Mouse (Mus musculus) left cerebral cortex, postnatal 10 days (tissue): ENCODE measurements at regions not wholly inside any gene's neighbourhood (a gene's known extent, or its start where the extent isn't known, plus 50 kb on each side); places are given as distances from the start of the nearest gene placed in this dataset.
"Not testable (repeated sequence)": the region's sequence is repeated elsewhere in the genome, so short reads cannot be mapped to it uniquely, and the experiment has no call there.

Experiments used
- DNase-seq, 2 experiments: peaks; one replicate each; pipeline ENCODE4 v3.0.0; 2021 to 2022; ENCODE audit warnings: low spot score in 2 of 2, mixed read lengths in 1 of 2; ENCODE audit errors: extremely low spot score in 1 of 2
- intact Hi-C: fragments of 180-260 bp; cut with DNase I; formaldehyde crosslinking; loops from one replicate; pipeline ENCODE4 v1.15.1; 2025

DNA sequence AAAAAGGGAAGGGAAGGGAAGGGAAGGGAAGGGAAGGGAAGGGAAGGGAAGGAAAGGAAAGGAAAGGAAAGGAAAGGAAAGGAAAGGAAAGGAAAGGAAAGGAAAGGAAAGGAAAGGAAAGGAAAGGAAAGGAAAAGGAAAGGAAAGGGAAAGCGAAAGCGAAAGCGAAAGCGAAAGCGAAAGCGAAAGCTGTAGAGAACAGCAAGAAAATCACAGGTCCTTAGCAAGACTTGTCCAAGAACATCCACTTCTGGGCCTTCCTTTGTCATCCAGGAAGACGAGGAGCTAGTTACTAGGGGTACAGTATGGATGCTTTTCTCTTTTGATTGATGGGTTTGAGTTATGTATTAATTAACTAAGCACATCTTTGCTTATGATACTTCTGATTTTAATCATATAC, 494.3 kb upstream of the Smim15 start:
- intact Hi-C loops, DNase-seq: not testable (repeated sequence)

DNA sequence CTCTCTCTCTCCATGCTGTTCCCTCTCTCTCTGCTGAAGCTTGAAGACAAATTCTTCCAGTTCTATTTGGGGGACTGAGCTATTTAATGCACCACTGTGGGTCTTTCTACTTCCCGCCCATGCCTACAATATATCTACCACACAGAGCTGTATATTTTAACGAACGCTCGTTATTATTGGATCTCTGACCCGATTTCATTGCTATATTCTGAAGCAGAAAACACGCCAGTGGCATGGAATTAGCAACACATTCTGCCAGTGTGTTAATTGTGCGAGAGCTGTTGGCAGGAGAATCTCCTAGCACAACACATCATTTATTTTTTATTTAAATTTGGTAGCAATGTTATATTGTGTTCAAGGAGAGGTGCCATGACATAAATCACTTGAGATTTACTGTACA, 497.2 kb upstream of the Smim15 start:
- DNase-seq = peak in 1 of 2 experiments; percentile 70
- intact Hi-C loops = no loop called here

DNA sequence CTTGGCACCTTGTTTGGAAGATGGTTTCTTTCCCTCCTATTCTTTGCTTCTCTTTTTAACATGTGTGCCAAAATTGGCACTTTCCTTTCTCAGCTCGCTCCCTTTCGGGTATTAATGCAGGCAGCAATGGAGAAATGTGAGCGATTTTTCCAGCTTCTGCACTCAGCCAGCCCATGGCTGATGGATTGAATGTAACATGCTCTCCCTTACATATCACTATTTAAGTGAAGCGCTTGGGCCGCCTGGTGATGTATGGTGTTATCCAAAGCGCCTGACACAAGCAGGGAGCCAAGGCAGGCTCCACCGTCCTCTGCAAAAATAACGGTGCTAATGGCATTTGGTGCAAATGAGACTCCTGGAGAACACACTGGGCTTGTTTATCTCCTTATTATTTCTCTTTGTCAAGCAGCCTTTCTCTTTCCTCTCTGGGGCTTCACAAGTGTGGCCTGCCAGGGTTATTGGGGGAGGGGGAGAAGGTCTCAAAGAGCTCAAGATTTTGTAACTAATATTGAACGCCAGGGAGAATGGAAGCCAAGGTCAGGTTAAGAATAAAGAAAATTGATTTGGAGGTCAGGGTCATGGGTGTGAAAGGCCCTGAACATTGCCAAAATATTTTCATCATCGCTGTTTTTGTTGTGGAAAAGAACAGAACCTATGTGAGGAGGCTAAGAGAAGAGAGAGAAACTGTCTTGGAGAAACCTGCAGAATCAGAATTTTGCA, 497.9 kb upstream of the Smim15 start:
- intact Hi-C loops = no loop called here
- peak in 1 of 2 experiments; percentile 17 for DNase-seq

DNA sequence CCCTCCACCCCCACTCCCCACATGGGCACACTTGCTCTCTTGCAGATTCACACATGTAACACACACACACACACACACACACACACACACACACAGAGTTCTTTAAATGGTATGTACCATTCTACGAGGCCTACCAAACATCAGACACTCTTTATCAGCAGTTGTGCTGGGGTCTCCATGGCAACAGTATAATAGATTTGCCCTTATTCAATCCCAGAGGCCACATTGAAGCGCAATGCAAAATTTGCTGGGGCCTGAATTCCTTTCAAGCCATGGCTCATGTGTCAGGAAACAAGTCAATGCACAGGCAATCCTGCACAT, 502.7 kb upstream of the Smim15 start:
- intact Hi-C loops = no loop called here

DNA sequence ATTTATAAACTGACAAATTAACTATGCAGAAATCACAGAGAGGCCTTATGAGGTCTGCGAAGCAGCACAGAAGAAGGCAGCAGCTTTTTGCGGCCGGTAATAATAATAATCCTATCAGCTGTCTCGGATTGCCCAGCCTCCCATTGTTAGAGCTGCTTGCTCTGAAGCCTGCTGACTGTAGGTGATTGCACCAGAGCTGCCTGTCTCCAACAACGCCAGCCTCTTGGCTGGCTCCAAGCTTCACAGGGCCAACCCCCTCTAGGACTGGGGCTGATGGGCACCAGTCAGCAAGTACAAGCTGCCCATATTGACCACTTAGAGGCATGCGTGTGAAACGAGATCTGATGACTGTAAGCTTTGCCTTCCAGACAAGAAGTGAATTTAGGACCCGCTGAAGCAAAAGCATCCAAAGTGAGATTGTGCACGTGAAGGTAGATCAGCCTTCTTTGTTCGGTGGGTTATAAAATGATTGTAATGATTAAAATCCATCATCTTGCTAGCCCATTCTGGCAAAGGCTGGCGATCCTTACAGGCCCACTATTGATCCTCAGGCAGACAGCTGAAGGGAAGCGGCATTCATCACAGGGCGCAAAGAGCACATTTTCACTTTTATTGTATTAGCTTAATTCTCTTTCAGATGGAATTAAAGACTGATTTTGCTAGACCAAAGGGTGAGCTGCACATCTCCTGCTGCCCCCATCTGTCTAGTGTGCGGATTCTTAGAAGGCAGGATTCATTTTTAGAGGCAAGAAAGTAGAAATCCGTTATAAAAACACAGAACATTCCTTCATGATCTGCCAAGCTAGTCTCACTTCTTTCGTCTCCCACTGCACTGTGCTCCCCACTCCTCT, 503.2 kb upstream of the Smim15 start:
- DNase-seq = no peak
- intact Hi-C loops = no loop called here

More for the DNA sequence above, 502.7 kb upstream of the Smim15 start:
- peak; percentile 30 to 36 for DNase-seq

DNA sequence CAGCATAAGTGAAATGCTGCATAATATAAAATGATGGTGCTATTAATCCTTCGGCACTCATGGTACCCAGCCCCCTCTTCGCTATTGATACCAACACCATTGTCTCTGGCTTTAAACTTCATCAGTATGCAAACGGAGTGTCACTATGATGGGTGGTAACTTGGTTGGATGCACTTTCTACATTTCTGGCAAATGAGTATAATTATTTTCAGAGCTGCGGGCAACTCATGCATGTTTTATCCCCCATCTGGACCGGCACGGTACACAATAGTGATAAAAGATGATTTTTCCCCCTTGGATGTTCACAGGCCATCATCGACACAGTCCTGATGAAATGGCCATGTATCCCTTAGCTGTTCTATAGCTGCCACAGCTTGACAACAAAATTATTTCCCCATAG, 503.9 kb upstream of the Smim15 start:
- no peak for DNase-seq
- intact Hi-C loops = no loop called here

DNA sequence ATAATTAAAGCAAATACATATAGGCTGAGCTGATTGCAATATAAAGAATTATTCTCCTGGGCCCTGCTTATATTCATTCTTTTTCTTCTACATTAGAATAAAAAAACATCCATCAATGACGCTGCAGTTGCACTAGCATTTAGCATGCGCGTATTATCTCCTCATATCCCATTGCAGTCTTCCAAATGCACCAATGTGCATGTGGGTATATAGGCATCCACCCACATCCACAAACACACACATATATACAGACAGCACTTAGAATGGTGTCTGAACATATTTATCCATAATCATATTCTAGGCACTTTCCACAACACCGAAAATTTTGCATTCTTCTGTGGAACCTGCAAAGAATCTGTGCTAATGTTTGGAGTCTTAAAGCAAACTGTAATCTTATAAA, 504.4 kb upstream of the Smim15 start:
- intact Hi-C loops = no loop called here
- DNase-seq = no peak

DNA sequence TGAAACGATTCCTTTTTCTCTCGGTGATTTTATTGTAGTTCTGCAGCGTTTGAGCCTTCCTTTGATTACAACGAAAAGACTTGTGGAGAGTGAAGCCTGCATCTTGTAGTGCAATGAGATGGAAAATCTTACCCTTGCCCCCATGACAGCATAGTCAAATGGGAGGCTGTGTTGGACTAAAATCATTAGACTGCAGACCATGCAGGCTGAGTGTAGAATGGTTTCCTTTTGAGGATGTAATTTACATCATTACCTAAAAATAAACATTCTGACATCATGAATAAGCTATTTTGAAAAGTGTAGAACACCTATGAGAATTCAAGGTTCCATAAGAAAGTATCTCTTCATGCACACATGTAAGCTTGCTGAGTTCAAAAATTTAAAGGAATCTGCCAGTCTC, 504.9 kb upstream of the Smim15 start:
- intact Hi-C loops = no loop called here
- DNase-seq = no peak

DNA sequence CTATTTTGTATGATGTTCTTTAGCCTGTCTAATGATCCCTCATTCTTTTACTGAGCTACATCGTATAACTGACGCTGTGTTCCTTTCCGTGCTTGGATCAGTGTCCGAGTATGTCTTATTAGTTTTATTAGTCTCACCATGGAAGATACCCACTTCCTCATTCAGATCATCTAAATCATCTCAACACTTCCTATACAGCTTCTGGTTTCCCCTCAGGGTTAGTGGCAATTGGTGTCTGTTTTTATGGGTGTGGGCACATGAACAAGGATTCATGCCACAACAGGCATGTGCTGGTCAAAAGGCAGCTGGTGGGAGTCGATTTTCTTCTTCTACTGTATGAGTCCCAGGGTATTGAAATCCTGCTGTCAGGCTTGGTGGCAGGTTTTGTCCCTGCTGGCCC, 509.0 kb upstream of the Smim15 start:
- DNase-seq = no peak
- intact Hi-C loops = no loop called here

DNA sequence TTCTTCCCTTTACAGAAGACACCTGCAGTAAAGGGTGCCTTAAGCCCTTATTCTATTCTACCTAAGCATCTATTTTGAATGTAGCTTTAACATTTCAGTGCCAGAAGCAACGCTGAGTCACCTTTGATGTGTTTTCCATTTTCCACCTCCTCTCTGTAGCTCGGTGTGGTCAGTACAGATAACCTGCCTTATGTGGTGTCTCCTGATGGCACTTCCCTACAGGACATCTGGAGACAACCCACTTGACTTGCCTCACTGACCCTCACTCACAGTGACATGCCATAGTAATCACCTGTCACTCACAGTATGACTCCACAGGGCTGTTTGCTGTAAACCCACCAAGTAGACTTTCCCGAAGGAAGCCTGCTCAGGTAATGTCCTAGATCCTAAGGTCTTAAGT, 510.9 kb upstream of the Smim15 start:
- intact Hi-C loops = no loop called here
- DNase-seq = no peak

DNA sequence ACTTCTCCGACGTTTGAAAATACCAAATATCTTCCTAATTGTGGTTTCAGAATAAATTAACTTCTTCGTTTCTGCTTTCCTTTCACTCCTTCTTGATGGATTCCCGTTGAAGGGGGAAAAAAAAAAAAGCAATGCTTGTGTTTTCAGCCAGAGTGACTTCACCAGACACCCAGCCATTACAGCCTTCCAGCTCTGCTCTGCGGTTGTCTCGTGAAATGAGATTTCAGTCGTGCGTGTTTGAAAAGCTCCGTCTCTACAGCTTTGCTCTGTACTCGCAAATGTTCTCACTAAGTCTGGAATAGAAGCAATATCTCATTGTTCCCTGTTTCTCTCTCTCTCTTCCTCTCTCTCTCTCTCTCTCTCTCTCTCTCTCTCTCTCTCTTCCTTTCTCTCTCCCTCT, 509.6 kb upstream of the Kif2a start:
- no peak for DNase-seq
- intact Hi-C loops = no loop called here

DNA sequence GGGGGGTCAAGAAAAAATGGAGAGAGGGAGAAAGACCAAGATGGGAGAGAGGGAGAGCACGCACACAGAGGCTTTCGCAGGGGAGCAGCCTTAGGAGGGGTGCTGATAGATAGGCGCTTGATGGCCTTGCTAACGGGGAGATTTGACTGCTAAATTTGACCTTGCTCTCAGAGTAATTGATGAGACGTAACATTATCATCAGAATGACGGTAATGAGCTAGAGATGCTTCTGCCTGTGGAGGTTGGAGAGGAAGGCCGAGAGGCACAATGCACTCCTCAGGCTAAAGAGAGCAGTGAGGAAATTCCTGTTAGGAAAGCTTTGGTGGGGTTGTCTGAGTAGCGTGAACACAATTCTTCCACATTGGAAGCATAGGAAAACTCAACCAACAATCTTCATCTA, 509.1 kb upstream of the Kif2a start:
- no peak for DNase-seq
- intact Hi-C loops = no loop called here

DNA sequence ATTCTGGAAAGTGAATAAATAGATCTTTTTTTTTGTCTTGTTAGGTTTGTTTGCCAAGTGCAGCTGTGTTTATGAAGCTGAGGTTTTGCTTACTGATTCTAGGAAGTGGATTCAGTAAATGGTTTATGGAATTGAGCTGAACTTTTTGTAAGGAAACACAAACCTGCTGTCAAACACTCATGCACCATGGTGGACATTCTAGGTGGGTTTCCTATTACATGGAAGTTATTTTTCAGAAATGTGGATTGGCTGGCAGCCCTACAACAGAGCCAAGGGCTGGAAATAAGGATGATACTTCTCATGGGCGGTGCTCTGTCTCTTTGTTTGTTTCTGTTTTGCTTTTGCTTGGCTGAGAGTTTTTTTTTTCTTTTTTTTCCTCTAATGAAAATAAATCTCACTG, 508.5 kb upstream of the Kif2a start:
- intact Hi-C loops = no loop called here
- no peak for DNase-seq

DNA sequence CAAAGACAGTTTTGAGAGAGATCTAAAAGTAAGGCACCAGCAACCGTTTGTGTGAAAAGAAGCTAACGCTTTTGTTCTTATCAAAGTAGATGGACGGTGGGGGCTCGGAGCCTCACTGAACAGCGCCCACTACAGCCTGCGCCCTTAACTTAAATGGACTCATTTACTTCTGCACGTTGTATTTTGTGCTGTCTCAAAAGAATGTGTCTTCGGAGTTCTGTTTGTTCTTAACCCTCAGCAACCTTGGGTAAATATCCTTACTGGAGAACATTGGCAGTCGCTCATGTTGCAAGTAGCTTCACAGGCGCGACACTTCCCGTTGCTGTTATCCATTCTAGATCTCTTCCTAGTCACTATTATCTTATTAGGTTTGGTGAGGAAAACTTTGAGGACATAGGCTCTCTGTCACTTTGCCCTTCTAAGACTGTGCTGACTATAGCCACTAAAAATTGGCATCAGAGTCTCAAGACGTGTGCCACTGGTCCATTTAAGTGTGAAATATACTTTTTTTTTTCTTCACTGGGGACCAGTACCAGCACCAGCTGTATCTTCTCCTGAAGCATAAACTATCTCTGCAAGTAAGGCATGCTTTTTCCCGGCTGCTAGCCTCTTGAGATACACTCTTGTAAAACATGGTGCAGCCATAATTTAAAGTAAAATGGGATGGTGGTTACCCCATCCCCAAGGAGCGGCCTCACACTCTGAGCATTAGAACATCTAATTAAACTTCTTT, 507.0 kb upstream of the Kif2a start:
- no peak for DNase-seq
- intact Hi-C loops = no loop called here

DNA sequence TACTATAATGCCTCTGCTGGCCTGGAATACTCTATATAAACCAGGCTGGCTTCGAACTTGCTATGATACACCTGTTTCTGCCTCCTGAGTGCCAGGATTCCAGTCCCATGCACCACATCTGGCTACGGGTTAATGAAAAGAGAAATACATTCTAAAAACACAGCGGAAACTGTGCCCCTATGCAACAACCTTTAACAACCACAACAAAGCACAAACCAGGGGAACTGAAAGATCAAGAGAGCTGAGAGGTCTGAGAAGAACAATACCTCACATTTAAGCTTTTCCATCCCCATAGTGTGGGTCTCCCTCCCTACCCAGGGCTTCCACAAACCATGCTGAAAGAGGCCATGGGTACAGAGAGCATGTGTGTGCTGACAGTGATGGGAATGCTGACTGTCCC, 501.0 kb upstream of the Kif2a start:
- intact Hi-C loops = no loop called here
- no peak for DNase-seq

DNA sequence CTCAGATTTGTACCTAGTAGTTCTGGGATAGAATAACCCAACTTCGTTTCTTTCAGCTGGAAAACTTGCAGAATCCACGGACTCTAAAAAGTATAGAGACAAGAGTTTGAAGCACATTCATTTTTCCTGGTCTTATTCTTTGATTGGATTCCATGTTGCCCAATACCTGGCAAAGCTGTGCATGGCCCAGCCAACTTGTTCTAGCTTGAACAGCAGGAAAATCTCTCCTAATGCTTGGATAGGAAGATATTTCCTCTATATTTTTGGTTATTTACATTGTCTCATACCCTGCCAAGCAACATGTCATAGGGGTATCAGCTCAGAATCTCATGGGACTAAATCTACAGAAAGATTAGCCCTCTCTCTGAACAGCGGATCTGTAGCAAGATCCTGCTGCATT, 492.3 kb upstream of the Kif2a start:
- intact Hi-C loops = no loop called here
- DNase-seq = no peak

DNA sequence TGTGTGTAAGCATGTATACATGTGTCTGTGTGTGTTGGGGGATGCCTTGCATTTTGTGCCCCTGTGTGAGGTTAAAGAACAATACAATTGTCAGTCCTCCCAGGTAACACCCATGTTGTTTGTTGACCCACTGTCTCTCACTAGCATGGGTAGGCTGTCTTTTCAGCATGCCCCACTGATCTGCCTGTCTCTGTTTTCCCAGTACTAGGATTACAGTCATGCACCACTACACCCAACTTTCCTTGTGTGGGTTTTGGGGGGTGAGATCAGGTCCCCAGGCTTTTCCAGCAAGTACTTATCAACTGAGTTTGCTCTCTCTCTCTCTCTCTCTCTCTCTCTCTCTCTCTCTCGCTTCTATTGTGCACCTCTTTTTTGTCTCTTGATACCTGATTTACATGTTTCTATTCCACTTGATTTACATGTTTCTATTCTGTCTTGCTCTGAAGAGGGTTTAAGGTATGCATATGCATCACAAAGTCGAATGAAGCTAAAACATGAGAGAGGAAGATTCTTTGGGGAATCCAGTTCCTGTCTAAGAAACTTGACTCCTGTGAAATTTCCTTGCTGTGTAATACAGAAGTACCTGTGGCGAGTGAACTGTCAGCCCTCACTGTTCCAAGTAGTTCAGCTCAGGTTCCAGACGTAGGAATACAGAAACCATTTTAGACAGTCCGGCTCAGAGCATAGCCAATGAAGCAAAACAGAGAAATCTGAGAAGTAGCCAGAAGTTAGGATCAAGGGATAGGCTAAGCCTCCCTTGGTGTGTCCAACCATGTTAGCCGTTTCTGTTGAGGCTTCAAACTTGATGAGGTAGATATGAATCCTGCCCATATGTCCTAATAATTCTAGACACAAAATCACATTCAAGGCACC, 491.6 kb upstream of the Kif2a start:
- DNase-seq = no peak
- intact Hi-C loops = no loop called here

DNA sequence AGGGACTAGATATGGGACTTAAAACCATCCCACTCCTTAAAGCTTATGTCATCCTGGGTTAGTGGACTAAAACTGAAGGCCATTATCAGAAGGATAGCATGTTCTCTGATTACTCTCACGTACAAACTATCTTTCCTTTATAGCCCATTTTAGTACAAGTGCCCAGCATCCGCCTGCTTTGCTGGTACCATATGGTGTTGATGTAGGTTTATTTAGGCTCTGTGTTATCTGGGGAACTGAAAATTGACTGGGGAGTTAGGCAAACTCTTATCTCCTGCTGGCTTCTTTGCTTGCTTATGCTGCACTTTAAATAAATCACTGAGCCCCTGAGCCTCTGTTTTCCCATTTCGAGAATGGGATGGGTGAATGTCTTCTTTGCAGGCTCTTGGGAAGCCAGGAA, 485.4 kb upstream of the Kif2a start:
- no peak for DNase-seq

DNA sequence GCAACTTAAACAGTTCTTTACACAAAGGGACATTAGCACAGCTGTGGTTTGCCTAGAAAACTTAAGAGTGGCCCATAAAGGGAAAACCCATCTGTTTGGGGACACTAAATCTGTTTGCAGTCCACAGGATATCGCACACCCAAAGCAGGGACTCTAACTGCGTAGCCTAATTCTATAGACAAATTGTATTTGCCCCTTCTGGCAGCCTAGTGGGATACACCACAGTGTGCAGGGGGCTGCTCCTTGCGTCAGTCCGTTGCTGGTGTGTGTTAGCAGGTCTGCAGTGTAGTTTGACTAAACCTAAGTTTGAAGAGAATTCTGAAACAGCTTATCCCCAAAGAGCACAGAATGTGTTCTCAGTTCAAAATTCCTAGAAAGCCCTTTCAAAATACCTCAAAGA, 484.9 kb upstream of the Kif2a start:
- no peak for DNase-seq
- intact Hi-C loops = no loop called here

More for the DNA sequence above, 485.4 kb upstream of the Kif2a start:
- intact Hi-C loops = no loop called here
